Mouse (Mus musculus): ENCODE results near the gene Clcn3. TPM values are rescaled to one million over a fixed set of nuclear protein-coding genes. Genes with fewer than 3 reads are reported as not detected.

Gene Clcn3
- total RNA-seq, 4 experiments from 2014 or later = 113 to 130 (median 120) TPM

- no peak for DNase-seq (ENCODE audit: low spot score in 2 of 2)
Observed at GRCm38 (mm10) chr8:60870231-60871193, 112.6 kb downstream of the Clcn3 start.

GRCm38 (mm10) chr8:60869761-60870160 is 113.3 kb downstream of the Clcn3 start:
- DNase-seq (ENCODE audit: low spot score in 2 of 2) = no peak

GRCm38 (mm10) chr8:60868236-60868965 is 114.7 kb downstream of the Clcn3 start:
- DNase-seq (ENCODE audit: low spot score in 2 of 2) = no peak

- DNase-seq (ENCODE audit: low spot score in 2 of 2) = no peak
Observed at GRCm38 (mm10) chr8:60867468-60868115, 115.5 kb downstream of the Clcn3 start.

- peak; percentile 54 to 56 for DNase-seq (ENCODE audit: low spot score in 2 of 2)
Observed at GRCm38 (mm10) chr8:60865504-60866114, 117.5 kb downstream of the Clcn3 start.

- DNase-seq (ENCODE audit: low spot score in 2 of 2) = no peak
Observed at GRCm38 (mm10) chr8:60864875-60865274, 118.2 kb downstream of the Clcn3 start.

GRCm38 (mm10) chr8:60861783-60862182 is 121.3 kb downstream of the Clcn3 start:
- DNase-seq (ENCODE audit: low spot score in 2 of 2) = no peak

GRCm38 (mm10) chr8:60860749-60861148 is 122.4 kb downstream of the Clcn3 start:
- no peak for DNase-seq (ENCODE audit: low spot score in 2 of 2)

Other genes with a start within 250 kb of the Clcn3 start
- gene Hpf1, start 92.9 kb downstream of the Clcn3 start, total RNA-seq (2022) = 10 to 100 TPM; 47.8 to 58.7 (median 53.5) TPM
- gene Nek1, start 9.9 kb upstream of the Clcn3 start, total RNA-seq (2022) = 10 to 100 TPM; 27.4 to 33.9 (median 32.3) TPM
- gene Sh3rf1, start 240.6 kb upstream of the Clcn3 start, total RNA-seq (2022) = 10 to 100 TPM; 55.7 to 63.8 (median 58.6) TPM